Mouse (Mus musculus): ENCODE measurements around the gene Wnt4. TPM values are rescaled to one million over a fixed set of nuclear protein-coding genes. Genes with fewer than 3 reads are reported as not detected.

Gene Wnt4
- polyA plus RNA-seq, 1 experiment from 2014 or later = 0.22 TPM

DNA sequence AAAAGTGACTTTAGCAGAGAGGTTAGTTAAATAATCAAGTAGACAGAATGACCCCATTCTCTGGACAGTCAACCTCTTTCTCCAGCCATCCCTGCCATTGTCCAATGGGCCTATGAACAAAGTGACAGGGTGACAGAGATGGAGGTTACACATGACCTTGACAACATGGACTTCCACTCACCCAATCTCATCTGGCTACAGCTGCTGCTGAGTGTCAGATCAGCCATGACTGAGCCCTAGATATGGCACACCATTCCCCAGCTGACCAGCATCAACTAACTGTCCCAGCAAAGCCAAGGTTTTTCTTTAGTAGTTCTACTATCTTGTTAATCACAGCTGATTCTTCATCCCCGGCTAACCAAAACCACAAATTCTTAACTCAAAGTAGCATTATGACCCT, 65.5 kb downstream of the Wnt4 start:
- Histone ChIP-seq H3K36me3 (no peaks in the 10 kb centered on the region; the same call in 1 of the 2 replicates), H3K9me3 (replicated peaks) (no peaks in the 10 kb centered on the region), H3K9ac (no peak overlapping the region), H3K4me2 (no peak overlapping the region), H3K27ac (no peak overlapping the region), H3K4me1 (replicated peaks) (peaks cover 80% of the 10 kb centered on the region), H3K4me3 (replicated peaks) (no peak overlapping the region), H3K27me3 (no peaks in the 10 kb centered on the region)
- ATAC-seq (ENCODE audit: low read depth) = no peak
- no peak for DNase-seq
- WGBS (ENCODE audit: insufficient replicate concordance) = 22% methylated on average over 1 of the region's 1 CpGs

GRCm38 (mm10) chr4:137345112-137345511, 67.8 kb downstream of the Wnt4 start:
- Histone ChIP-seq H3K9me3 (replicated peaks) (no peaks in the 10 kb centered on the region), H3K4me1 (replicated peaks) (peaks cover 70% of the 10 kb centered on the region), H3K36me3 (peaks cover 2% of the 10 kb centered on the region; the same call in 1 of the 2 replicates), H3K4me3 (replicated peaks) (no peak overlapping the region), H3K9ac (no peak overlapping the region), H3K27ac (no peak overlapping the region), H3K4me2 (no peak overlapping the region), H3K27me3 (no peaks in the 10 kb centered on the region)
- DNase-seq (no peak), ATAC-seq (ENCODE audit: low read depth) (no peak)
- WGBS (ENCODE audit: insufficient replicate concordance) = 64% methylated on average over 2 of the region's 2 CpGs

GRCm38 (mm10) chr4:137345790-137346189, 68.5 kb downstream of the Wnt4 start:
- H3K9ac ChIP-seq = no peak overlapping the region
- no peaks in the 10 kb centered on the region for H3K27me3 ChIP-seq
- H3K4me2 ChIP-seq = no peak overlapping the region
- no peak overlapping the region for H3K27ac ChIP-seq
- no peak for ATAC-seq (ENCODE audit: low read depth)
- H3K36me3 ChIP-seq = peaks cover 8% of the 10 kb centered on the region; the same call in 1 of the 2 replicates
- H3K9me3 ChIP-seq (replicated peaks) = no peaks in the 10 kb centered on the region
- no peak for DNase-seq
- no peak overlapping the region for H3K4me3 ChIP-seq (replicated peaks)
- peaks cover 70% of the 10 kb centered on the region for H3K4me1 ChIP-seq (replicated peaks)
- 73% methylated on average over 1 of the region's 1 CpGs for WGBS (ENCODE audit: insufficient replicate concordance)

Other genes starting within 250 kb of the Wnt4 start
- gene Zbtb40, start 228.7 kb upstream of the Wnt4 start, polyA plus RNA-seq (2015; fragmentation: Nextera tagmentation; extraction: Ambion mirVana) = 1.5 TPM in 2 replicates
- 284 and 331 TPM in 2 replicates for gene Cdc42, start 80.2 kb downstream of the Wnt4 start, polyA plus RNA-seq (2015; fragmentation: Nextera tagmentation; extraction: Ambion mirVana)
- not detected in 2 replicates for gene Cela3a, start 132.3 kb downstream of the Wnt4 start, polyA plus RNA-seq (2015; fragmentation: Nextera tagmentation; extraction: Ambion mirVana)
- gene Cela3b, start 153.1 kb downstream of the Wnt4 start, polyA plus RNA-seq (2015; fragmentation: Nextera tagmentation; extraction: Ambion mirVana) = 0.17 TPM in 1 of 2 replicates, not detected in the other
- gene 1700013G24Rik, start 175.8 kb downstream of the Wnt4 start, polyA plus RNA-seq (2015; fragmentation: Nextera tagmentation; extraction: Ambion mirVana) = not detected in 2 replicates
- gene Hspg2, start 191.3 kb downstream of the Wnt4 start, polyA plus RNA-seq (2015; fragmentation: Nextera tagmentation; extraction: Ambion mirVana) = 2.6 and 3.2 TPM in 2 replicates

Measured in liver, embryonic 13.5 days (tissue).